Mouse (Mus musculus) MEL (cell line): ENCODE results near the gene Pfkfb4. TPM values are rescaled to one million over a fixed set of nuclear protein-coding genes. Genes with fewer than 3 reads are reported as not detected.

Experiments
- DNase-seq: peaks from one replicate; pipeline ENCODE4 v3.0.0; 2011; ENCODE audit warnings: low read depth, low spot score
- H3K27ac ChIP-seq: 2 replicates; pipeline ENCODE4 v1.5.1; 2012; ENCODE audit warnings: low read depth, mild to moderate bottlenecking, control low read depth, low read length, moderate library complexity; ENCODE audit not compliant: control insufficient read depth
- H3K27me3 ChIP-seq, 2 experiments: fragments of 150-350 bp in 1 of 2; sonication (generic) in 1 of 2; 2 replicates each; pipeline ENCODE4 v1.6.1; 2012; ENCODE audit warnings: low read length in 2 of 2, mild to moderate bottlenecking in 2 of 2, improper control_type of control experiment in 1 of 2, moderate library complexity in 1 of 2; ENCODE audit not compliant: insufficient read depth in 2 of 2, control insufficient read depth in 1 of 2
- H3K36me3 ChIP-seq, 2 experiments: 2 replicates each; pipeline ENCODE4 v1.6.1; 2012 to 2014; ENCODE audit warnings: low read length in 2 of 2, improper control_type of control experiment in 1 of 2, inconsistent platforms in 1 of 2, mild to moderate bottlenecking in 1 of 2; ENCODE audit not compliant: insufficient read depth in 2 of 2, control insufficient read depth in 1 of 2
- H3K4me1 ChIP-seq, 2 experiments: fragments of 150-350 bp in 1 of 2; sonication (generic) in 1 of 2; 2 replicates each; pipeline ENCODE4 v1.6.1; 2012; ENCODE audit warnings: low read length in 2 of 2, improper control_type of control experiment in 1 of 2, mild to moderate bottlenecking in 1 of 2; ENCODE audit not compliant: insufficient read depth in 2 of 2, control insufficient read depth in 1 of 2
- H3K4me3 ChIP-seq, 2 experiments: fragments of 150-350 bp in 1 of 2; sonication (generic) in 1 of 2; 2 replicates each; pipeline ENCODE4 v1.5.1; 2012; ENCODE audit warnings: low read depth in 2 of 2, low read length in 2 of 2, mild to moderate bottlenecking in 2 of 2, moderate library complexity in 2 of 2, control low read depth in 1 of 2, improper control_type of control experiment in 1 of 2; ENCODE audit not compliant: control insufficient read depth in 1 of 2, insufficient read depth in 1 of 2
- H3K79me2 ChIP-seq: 2 replicates; pipeline ENCODE4 v1.6.1; 2012; ENCODE audit warnings: mild to moderate bottlenecking, low read length, moderate library complexity; ENCODE audit not compliant: control insufficient read depth, poor library complexity, insufficient read depth
- H3K9ac ChIP-seq: 2 replicates; pipeline ENCODE4 v1.6.1; 2012; ENCODE audit warnings: low read depth, mild to moderate bottlenecking, control low read depth, low read length, moderate library complexity; ENCODE audit not compliant: control insufficient read depth, poor library complexity, severe bottlenecking
- H3K9me3 ChIP-seq: fragments of 150-350 bp; sonication (generic); replicated peaks from 2 replicates; pipeline ENCODE4 v1.6.1; 2012; ENCODE audit warnings: mild to moderate bottlenecking, low read length, improper control_type of control experiment, moderate library complexity; ENCODE audit not compliant: insufficient read depth
- BHLHE40 ChIP-seq: IDR thresholded peaks from 2 replicates; pipeline ENCODE4 v1.6.1; 2012; ENCODE audit warnings: low read depth, mild to moderate bottlenecking, inconsistent platforms, low read length, improper control_type of control experiment, borderline replicate concordance
- CTCF ChIP-seq, 3 experiments: IDR thresholded peaks in 2 of 3; conservative IDR thresholded peaks in 1 of 3; 2 replicates each; pipeline ENCODE4 v1.5.1; 2011 to 2012; ENCODE audit warnings: low read length in 3 of 3, low read depth in 2 of 3, mild to moderate bottlenecking in 2 of 3, improper control_type of control experiment in 1 of 3, inconsistent platforms in 1 of 3, mixed read lengths in 1 of 3, moderate library complexity in 1 of 3; ENCODE audit not compliant: control insufficient read depth in 1 of 3, insufficient read depth in 1 of 3, poor library complexity in 1 of 3, severe bottlenecking in 1 of 3
- E2F4 ChIP-seq: IDR thresholded peaks from 2 replicates; pipeline ENCODE4 v1.6.1; 2011; ENCODE audit warnings: low read depth, low read length, improper control_type of control experiment, borderline replicate concordance
- ELF1 ChIP-seq: IDR thresholded peaks from 2 replicates; pipeline ENCODE4 v1.6.1; 2014; ENCODE audit warnings: low read depth, mild to moderate bottlenecking, inconsistent platforms, low read length, improper control_type of control experiment, moderate library complexity
- EP300 ChIP-seq, 2 experiments: IDR thresholded peaks; 2 replicates each; pipeline ENCODE4 v1.6.1; 2011; ENCODE audit warnings: improper control_type of control experiment in 2 of 2, low read length in 2 of 2, low read depth in 1 of 2, mild to moderate bottlenecking in 1 of 2
- ETS1 ChIP-seq: IDR thresholded peaks from 2 replicates; pipeline ENCODE4 v1.6.1; 2012; ENCODE audit warnings: low read depth, mild to moderate bottlenecking, inconsistent platforms, low read length, improper control_type of control experiment, moderate library complexity
- GABPA ChIP-seq: IDR thresholded peaks from 2 replicates; pipeline ENCODE4 v1.6.1; 2012; ENCODE audit warnings: low read depth, mild to moderate bottlenecking, inconsistent platforms, low read length, improper control_type of control experiment, moderate library complexity
- GATA1 ChIP-seq: IDR thresholded peaks from 2 replicates; pipeline ENCODE4 v1.6.1; 2011; ENCODE audit warnings: low read depth, low read length, improper control_type of control experiment
- HCFC1 ChIP-seq: IDR thresholded peaks from 2 replicates; pipeline ENCODE4 v1.6.1; 2012; ENCODE audit warnings: low read depth, mild to moderate bottlenecking, inconsistent platforms, low read length, improper control_type of control experiment, moderate library complexity
- KAT2A ChIP-seq: conservative IDR thresholded peaks from 2 replicates; pipeline ENCODE4 v1.6.1; 2012; ENCODE audit warnings: low read depth, low read length, improper control_type of control experiment, inconsistent platforms
- MAFK ChIP-seq: IDR thresholded peaks from 2 replicates; pipeline ENCODE4 v1.6.1; 2011; ENCODE audit warnings: low read depth, mild to moderate bottlenecking, low read length, improper control_type of control experiment, borderline replicate concordance
- MAX ChIP-seq: IDR thresholded peaks from 2 replicates; pipeline ENCODE4 v1.6.1; 2011; ENCODE audit warnings: low read length, improper control_type of control experiment
- MXI1 ChIP-seq: IDR thresholded peaks from 2 replicates; pipeline ENCODE4 v1.6.1; 2011; ENCODE audit warnings: mild to moderate bottlenecking, low read depth, low read length, improper control_type of control experiment
- MYB ChIP-seq: IDR thresholded peaks from 2 replicates; pipeline ENCODE4 v1.6.1; 2011; ENCODE audit warnings: mild to moderate bottlenecking, low read depth, low read length, improper control_type of control experiment
- MYC ChIP-seq: IDR thresholded peaks from 2 replicates; pipeline ENCODE4 v1.6.1; 2011; ENCODE audit warnings: low read depth, mild to moderate bottlenecking, low read length, improper control_type of control experiment, moderate library complexity
- NRF1 ChIP-seq: IDR thresholded peaks from 2 replicates; pipeline ENCODE4 v1.6.1; 2014; ENCODE audit warnings: low read depth, mild to moderate bottlenecking, inconsistent platforms, low read length, improper control_type of control experiment, moderate library complexity; ENCODE audit not compliant: poor library complexity, insufficient read depth, severe bottlenecking
- POLR2A ChIP-seq, 2 experiments: IDR thresholded peaks; 2 replicates each; pipeline ENCODE4 v1.6.1; 2011 to 2012; ENCODE audit warnings: low read length in 2 of 2, mild to moderate bottlenecking in 2 of 2, control low read depth in 1 of 2, improper control_type of control experiment in 1 of 2, low read depth in 1 of 2, moderate library complexity in 1 of 2; ENCODE audit not compliant: control insufficient read depth in 1 of 2, insufficient read depth in 1 of 2, poor library complexity in 1 of 2
- POLR2AphosphoS2 ChIP-seq: IDR thresholded peaks from 2 replicates; pipeline ENCODE4 v1.6.1; 2011; ENCODE audit warnings: low read length, improper control_type of control experiment
- POLR2AphosphoS5 ChIP-seq: IDR thresholded peaks from 2 replicates; pipeline ENCODE4 v1.6.1; 2012; ENCODE audit warnings: low read depth, borderline replicate concordance, mild to moderate bottlenecking, inconsistent platforms, low read length, moderate library complexity, mixed read lengths
- RCOR1 ChIP-seq: IDR thresholded peaks from 2 replicates; pipeline ENCODE4 v1.6.1; 2012; ENCODE audit warnings: low read depth, mild to moderate bottlenecking, inconsistent platforms, low read length, improper control_type of control experiment
- SIN3A ChIP-seq: IDR thresholded peaks from 2 replicates; pipeline ENCODE4 v1.6.1; 2012; ENCODE audit warnings: low read length, improper control_type of control experiment, inconsistent platforms
- SMC3 ChIP-seq: IDR thresholded peaks from 2 replicates; pipeline ENCODE4 v1.6.1; 2011; ENCODE audit warnings: low read depth, low read length, improper control_type of control experiment
- TAL1 ChIP-seq: IDR thresholded peaks from 2 replicates; pipeline ENCODE4 v1.6.1; 2012; ENCODE audit warnings: mild to moderate bottlenecking, inconsistent platforms, low read length, moderate library complexity, mixed read lengths
- TCF12 ChIP-seq: IDR thresholded peaks from 2 replicates; pipeline ENCODE4 v1.6.1; 2014; ENCODE audit warnings: low read depth, mild to moderate bottlenecking, inconsistent platforms, low read length, improper control_type of control experiment, moderate library complexity
- UBTF ChIP-seq: IDR thresholded peaks from 2 replicates; pipeline ENCODE4 v1.6.1; 2012; ENCODE audit warnings: low read depth, mild to moderate bottlenecking, inconsistent platforms, low read length, improper control_type of control experiment, moderate library complexity, borderline replicate concordance; ENCODE audit not compliant: insufficient read depth
- USF1 ChIP-seq: IDR thresholded peaks from 2 replicates; pipeline ENCODE4 v1.6.1; 2014; ENCODE audit warnings: low read depth, mild to moderate bottlenecking, inconsistent platforms, low read length, improper control_type of control experiment, moderate library complexity
- USF2 ChIP-seq, 2 experiments: IDR thresholded peaks; 2 replicates each; pipeline ENCODE4 v1.6.1; 2011 to 2012; ENCODE audit warnings: improper control_type of control experiment in 2 of 2, low read length in 2 of 2, borderline replicate concordance in 1 of 2, inconsistent platforms in 1 of 2, low read depth in 1 of 2, mild to moderate bottlenecking in 1 of 2; ENCODE audit not compliant: insufficient read depth in 1 of 2
- ZKSCAN1 ChIP-seq: IDR thresholded peaks from 2 replicates; pipeline ENCODE4 v1.6.1; 2012; ENCODE audit warnings: low read depth, mild to moderate bottlenecking, inconsistent platforms, low read length, improper control_type of control experiment, moderate library complexity
- ZMIZ1 ChIP-seq: IDR thresholded peaks from 2 replicates; pipeline ENCODE4 v1.6.1; 2012; ENCODE audit warnings: low read depth, mild to moderate bottlenecking, inconsistent platforms, low read length, improper control_type of control experiment, moderate library complexity
- ZNF384 ChIP-seq: IDR thresholded peaks from 2 replicates; pipeline ENCODE4 v1.6.1; 2012; ENCODE audit warnings: low read depth, mild to moderate bottlenecking, inconsistent platforms, low read length, improper control_type of control experiment
- polyA plus RNA-seq, 2 experiments: library from polyadenylated mRNA; stranded (reverse) in 1 of 2; unstranded in 1 of 2; fragments of >175 nt in 1 of 2; fragments of >200 nt in 1 of 2; gene quantifications; 2 replicates each; pipeline versions ENCODE4 v1.2.1 to v1.2.4; 2012; ENCODE audit warnings: low replicate concordance in 2 of 2, low read depth in 1 of 2; ENCODE audit not compliant: insufficient read length in 2 of 2, insufficient read depth in 1 of 2, missing spikeins in 1 of 2
- total RNA-seq: library from RNA; depleted of rRNA; stranded (reverse); fragments of 300-350 nt; gene quantifications from 2 replicates; pipeline ENCODE4 v1.2.3, GENCODE M21; 2012

The Pfkfb4 gene
- total and polyA plus RNA-seq, 3 experiments = 3.2 to 6.4 TPM; not detected in 1

- H3K27me3 ChIP-seq = no peaks in the 10 kb centered on the region
- no peak overlapping the region for H3K4me3 ChIP-seq
- no peak overlapping the region for H3K27ac ChIP-seq
- H3K36me3 ChIP-seq = peaks cover 0 to 8% of the 10 kb centered on the region in 2 experiments; a peak in 2 of 4 replicates
- DNase-seq = no peak
- H3K79me2 ChIP-seq = peaks cover 2% of the 10 kb centered on the region; the same call in 1 of the 2 replicates
- H3K4me1 ChIP-seq = peaks cover 3 to 8% of the 10 kb centered on the region in 2 experiments; a peak in 3 of 4 replicates
- TF ChIP-seq MYB (no peak), USF1 (no peak), EP300 (IDR thresholded peaks at IDR 0.05; ENCODE audit: low read depth in 1 of 2, low read length in 2 of 2) (no peak), RCOR1 (no peak), E2F4 (no peak), POLR2A (IDR thresholded peaks at IDR 0.05; ENCODE audit: control insufficient read depth in 1 of 2, insufficient read depth in 1 of 2, low read depth in 1 of 2, low read length in 2 of 2, poor library complexity in 1 of 2) (no peak), TAL1 (no peak), MXI1 (no peak), ELF1 (no peak), UBTF (no peak), ZKSCAN1 (no peak), SMC3 (no peak), GABPA (no peak), ZNF384 (no peak), TCF12 (no peak), SIN3A (no peak), GATA1 (no peak), POLR2AphosphoS2 (no peak), MAX (no peak), CTCF (IDR thresholded peaks at IDR 0.05 in 2 of 3, conservative IDR thresholded peaks at IDR 0.05 in 1 of 3; ENCODE audit: control insufficient read depth in 1 of 3, insufficient read depth in 1 of 3, low read depth in 2 of 3, low read length in 3 of 3, poor library complexity in 1 of 3, severe bottlenecking in 1 of 3) (no peak)
- TF ChIP-seq, all 39 proteins: peak for 0
- Histone ChIP-seq H3K9me3 (no peaks in the 10 kb centered on the region), H3K9ac (no peak overlapping the region)
Observed at GRCm38 (mm10) chr9:109050674-109050997, 59.1 kb downstream of the Pfkfb4 start.

GRCm38 (mm10) chr9:109051011-109051501 lies 59.5 kb downstream of the Pfkfb4 start:
- Histone ChIP-seq H3K27me3 (no peaks in the 10 kb centered on the region), H3K36me3 (peaks cover 0 to 9% of the 10 kb centered on the region in 2 experiments; a peak in 2 of 4 replicates), H3K4me3 (no peak overlapping the region), H3K9me3 (no peaks in the 10 kb centered on the region), H3K27ac (no peak overlapping the region), H3K4me1 (peaks cover 3 to 11% of the 10 kb centered on the region in 2 experiments; a peak in 3 of 4 replicates), H3K79me2 (peaks cover 2% of the 10 kb centered on the region; the same call in 1 of the 2 replicates), H3K9ac (no peak overlapping the region)
- TF ChIP-seq HCFC1 (no peak), MXI1 (no peak), MYC (no peak), ZMIZ1 (no peak), POLR2AphosphoS5 (no peak), ZKSCAN1 (no peak), KAT2A (no peak), ETS1 (no peak), MAFK (no peak), USF1 (no peak), USF2 (IDR thresholded peaks at IDR 0.05; ENCODE audit: borderline replicate concordance in 1 of 2, insufficient read depth in 1 of 2, low read depth in 1 of 2, low read length in 2 of 2) (no peak), TCF12 (no peak), TAL1 (no peak), BHLHE40 (no peak), NRF1 (no peak)
- DNase-seq = no peak
